Mouse (Mus musculus): ENCODE measurements around the gene Foxr1. TPM values are rescaled to one million over a fixed set of nuclear protein-coding genes. Genes with fewer than 3 reads are reported as not detected.
"Not testable (repeated sequence)": the region's sequence is repeated elsewhere in the genome, so short reads cannot be mapped to it uniquely, and the experiment has no call there.

Foxr1 gene
- polyA plus RNA-seq, 1 experiment from 2014 or later, result not detected

- H3K9me3 ChIP-seq, result no peaks in the 10 kb centered on the region
- no peak for ATAC-seq (ENCODE audit: low FRiP score)
- H3K27ac ChIP-seq, result no peak overlapping the region
- WGBS, result 57% methylated on average over 2 of the region's 2 CpGs
- H3K4me3 ChIP-seq, result no peak overlapping the region
- H3K36me3 ChIP-seq, result no peaks in the 10 kb centered on the region
- peaks cover 13% of the 10 kb centered on the region for H3K4me1 ChIP-seq (replicated peaks)
- no peaks in the 10 kb centered on the region for H3K27me3 ChIP-seq
- no peak overlapping the region for H3K9ac ChIP-seq
- H3K4me2 ChIP-seq, result no peak overlapping the region
Measured at GRCm38 (mm10) chr9:44468800-44469199, 27.9 kb upstream of the Foxr1 start.

GRCm38 (mm10) chr9:44468224-44468623 lies 27.3 kb upstream of the Foxr1 start:
- Histone ChIP-seq H3K4me3 (no peak overlapping the region), H3K4me1 (replicated peaks) (peaks cover 13% of the 10 kb centered on the region), H3K36me3 (no peaks in the 10 kb centered on the region), H3K27ac (no peak overlapping the region), H3K9ac (no peak overlapping the region), H3K4me2 (no peak overlapping the region), H3K9me3 (no peaks in the 10 kb centered on the region), H3K27me3 (no peaks in the 10 kb centered on the region)
- 65% methylated on average over 7 of the region's 7 CpGs for WGBS
- no peak for ATAC-seq (ENCODE audit: low FRiP score)

GRCm38 (mm10) chr9:44461950-44462349 lies 21.0 kb upstream of the Foxr1 start:
- no peak overlapping the region for H3K4me2 ChIP-seq
- WGBS, result 91% methylated on average over 5 of the region's 5 CpGs
- no peaks in the 10 kb centered on the region for H3K27me3 ChIP-seq
- no peak overlapping the region for H3K9ac ChIP-seq
- H3K36me3 ChIP-seq, result no peaks in the 10 kb centered on the region
- no peak overlapping the region for H3K4me3 ChIP-seq
- no peak overlapping the region for H3K27ac ChIP-seq
- H3K4me1 ChIP-seq (replicated peaks), result peaks cover 17% of the 10 kb centered on the region
- no peak for ATAC-seq (ENCODE audit: low FRiP score)
- no peaks in the 10 kb centered on the region for H3K9me3 ChIP-seq

GRCm38 (mm10) chr9:44457035-44457742 lies 16.3 kb upstream of the Foxr1 start:
- Histone ChIP-seq H3K27ac (peak overlapping the region; percentile 92), H3K27me3 (peaks cover 15% of the 10 kb centered on the region), H3K9me3 (no peaks in the 10 kb centered on the region), H3K4me1 (replicated peaks) (peaks cover 45% of the 10 kb centered on the region), H3K4me2 (peak overlapping the region; percentile 43), H3K36me3 (no peaks in the 10 kb centered on the region), H3K9ac (peak overlapping the region; percentile 56), H3K4me3 (peak overlapping the region; percentile 1; the same call in 1 of the 2 replicates)
- WGBS, result 3% methylated on average over 11 of the region's 11 CpGs
- peak; percentile 97 for ATAC-seq (ENCODE audit: low FRiP score)

DNA sequence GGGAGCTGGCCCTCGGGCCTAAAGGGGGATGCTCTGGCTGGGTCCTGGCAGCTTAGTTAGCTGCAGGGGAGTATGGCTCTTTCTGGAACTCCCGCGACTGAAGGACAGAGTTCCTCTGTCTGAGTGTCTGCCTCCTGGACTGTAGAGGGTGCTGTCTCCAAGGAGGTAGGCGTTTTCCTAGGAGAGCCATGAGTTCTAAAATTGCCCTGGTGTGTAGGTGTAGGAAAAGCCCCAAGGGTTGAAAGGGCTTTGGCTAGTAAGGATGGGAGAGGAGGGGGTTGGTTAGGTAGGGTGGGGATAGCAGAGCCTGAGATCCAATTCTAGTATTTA lies 13.9 kb upstream of the Foxr1 start, which contains the start of gene Upk2:
Gene Upk2, minus strand, starts transcription at position 86 of the 330 bp plus-strand sequence.
- H3K27me3 ChIP-seq, result peaks cover 15% of the 10 kb centered on the region

GRCm38 (mm10) chr9:44454132-44454890 lies 13.4 kb upstream of the Foxr1 start:
- H3K4me2 ChIP-seq, result no peak overlapping the region

More for the DNA sequence above, 13.9 kb upstream of the Foxr1 start, which contains the start of gene Upk2:
- Histone ChIP-seq H3K4me2 (no peak within 1 kb of the TSS), H3K27ac (no peak within 1 kb of the TSS; the same call in 1 of the 2 replicates), H3K36me3 (no peaks in the 10 kb centered on the region), H3K4me3 (no peak within 1 kb of the TSS), H3K4me1 (replicated peaks) (peaks cover 45% of the 10 kb centered on the region), H3K9ac (0 out of 2 replicates have a peak within 1 kb of the TSS, but pooled peaks have one; percentile 36), H3K9me3 (no peaks in the 10 kb centered on the region)
- WGBS, result 23% methylated on average over 4 of the region's 4 CpGs
- no peak for ATAC-seq (ENCODE audit: low FRiP score)

GRCm38 (mm10) chr9:44450387-44450786 lies 9.5 kb upstream of the Foxr1 start:
- no peaks in the 10 kb centered on the region for H3K36me3 ChIP-seq
- no peak overlapping the region for H3K4me2 ChIP-seq
- H3K4me3 ChIP-seq, result no peak overlapping the region
- no peaks in the 10 kb centered on the region for H3K9me3 ChIP-seq
- peaks cover 15% of the 10 kb centered on the region for H3K27me3 ChIP-seq
- no peak for ATAC-seq (ENCODE audit: low FRiP score)
- H3K27ac ChIP-seq, result no peak overlapping the region
- peaks cover 14% of the 10 kb centered on the region for H3K4me1 ChIP-seq (replicated peaks)
- no peak overlapping the region for H3K9ac ChIP-seq

More at GRCm38 (mm10) chr9:44454132-44454890, 13.4 kb upstream of the Foxr1 start:
- Histone ChIP-seq H3K9me3 (no peaks in the 10 kb centered on the region), H3K27me3 (peaks cover 15% of the 10 kb centered on the region), H3K4me1 (replicated peaks) (peaks cover 45% of the 10 kb centered on the region), H3K36me3 (no peaks in the 10 kb centered on the region), H3K4me3 (no peak overlapping the region), H3K9ac (0 out of 2 replicates have a peak overlapping the region, but pooled peaks have one; percentile 36), H3K27ac (no peak overlapping the region)
- peak; percentile 62 for ATAC-seq (ENCODE audit: low FRiP score)
- 7% methylated on average over 14 of the region's 14 CpGs for WGBS

DNA sequence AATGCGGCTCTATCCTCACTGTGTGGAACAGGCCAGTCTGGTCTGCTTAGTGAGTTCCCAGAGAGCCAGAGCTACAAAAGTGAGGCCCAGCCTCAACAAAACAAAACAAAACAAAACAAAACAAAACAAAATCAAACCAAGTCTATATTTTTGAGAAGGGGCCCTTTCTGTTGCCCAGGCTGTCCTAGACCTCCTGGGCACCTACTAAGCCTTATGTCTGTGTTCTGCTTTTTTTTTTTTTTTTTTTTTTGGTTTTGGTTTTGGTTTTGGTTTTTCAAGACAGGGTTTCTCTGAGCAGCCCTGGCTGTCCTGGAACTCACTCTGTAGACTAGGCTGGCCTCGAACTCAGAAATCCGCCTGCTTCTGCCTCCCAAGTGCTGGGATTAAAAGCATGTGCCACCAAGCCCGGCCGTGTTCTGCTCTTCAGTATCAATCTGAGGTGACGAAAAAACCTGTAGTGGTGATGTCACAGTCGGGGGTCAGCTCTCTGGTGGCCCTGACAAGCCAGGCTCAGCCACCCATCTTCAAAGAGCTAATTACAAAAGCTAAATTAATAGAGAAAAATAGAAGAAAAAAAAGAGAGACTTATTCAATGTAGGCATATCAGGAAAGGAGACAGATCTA lies 3.6 kb upstream of the Foxr1 start:
- 88% methylated on average over 7 of the region's 7 CpGs for WGBS
- H3K9ac ChIP-seq; H3K36me3 ChIP-seq; H3K9me3 ChIP-seq; H3K4me2 ChIP-seq; H3K27ac ChIP-seq; H3K4me1 ChIP-seq (replicated peaks); H3K4me3 ChIP-seq; H3K27me3 ChIP-seq; ATAC-seq (ENCODE audit: low FRiP score): not testable (repeated sequence)

DNA sequence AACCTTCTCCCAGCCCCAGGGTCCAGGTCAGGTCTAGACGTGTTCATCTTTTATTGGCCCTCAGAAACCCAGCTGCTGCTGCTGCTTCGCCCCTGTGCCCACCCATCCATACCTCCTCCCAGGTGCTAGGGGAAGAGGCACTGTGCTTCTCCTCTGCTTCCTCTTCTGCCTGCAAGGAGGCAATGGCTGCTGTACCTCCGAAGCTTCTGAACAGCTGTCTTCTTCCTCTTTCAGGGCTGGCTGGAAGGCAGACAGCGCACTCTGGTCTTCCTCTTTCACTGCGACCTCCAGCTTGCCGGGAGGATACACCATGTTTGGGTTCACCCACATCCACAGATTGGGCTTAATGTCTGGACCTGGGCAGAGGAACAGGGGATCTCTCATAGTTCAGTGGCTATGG lies 5.2 kb downstream of the Foxr1 start:
- WGBS, result 86% methylated on average over 6 of the region's 6 CpGs
- no peak for ATAC-seq (ENCODE audit: low FRiP score)
- H3K27ac ChIP-seq, result no peak overlapping the region
- no peak overlapping the region for H3K4me3 ChIP-seq
- H3K9ac ChIP-seq, result no peak overlapping the region
- no peaks in the 10 kb centered on the region for H3K36me3 ChIP-seq
- no peaks in the 10 kb centered on the region for H3K9me3 ChIP-seq
- H3K4me2 ChIP-seq, result no peak overlapping the region
- no peaks in the 10 kb centered on the region for H3K27me3 ChIP-seq
- H3K4me1 ChIP-seq (replicated peaks), result no peaks in the 10 kb centered on the region; the same call in 1 of the 2 replicates

DNA sequence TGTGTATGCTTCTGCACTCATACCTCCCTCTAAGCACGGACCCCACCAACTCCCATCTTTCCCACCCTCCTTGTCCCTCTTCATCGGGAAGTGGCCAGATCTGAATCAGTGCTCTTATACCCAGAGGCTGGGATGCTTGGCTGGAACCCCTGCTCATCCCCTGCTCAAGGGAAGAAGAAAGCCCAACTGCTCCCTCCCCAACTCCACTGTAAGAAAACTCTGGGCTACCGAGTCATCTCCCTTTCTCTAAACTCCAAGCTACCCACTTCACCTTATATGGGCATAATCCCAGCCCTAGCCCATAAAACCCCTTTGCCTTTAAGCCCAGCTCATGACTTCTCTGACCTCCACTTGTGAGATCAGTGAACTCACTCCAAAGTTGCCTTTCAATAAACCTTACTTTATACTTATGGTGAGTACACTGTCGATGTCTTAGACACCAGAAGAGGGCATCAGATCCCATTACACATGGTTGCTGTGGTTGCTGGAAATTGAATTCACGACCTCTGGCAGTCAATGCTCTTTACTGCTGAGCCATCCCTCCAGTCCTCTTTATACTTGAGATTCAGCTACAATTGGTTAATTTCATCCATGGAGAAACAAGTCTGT lies 8.3 kb downstream of the Foxr1 start:
- Histone ChIP-seq H3K9me3 (no peaks in the 10 kb centered on the region), H3K4me3 (no peak overlapping the region), H3K27ac (no peak overlapping the region), H3K4me1 (replicated peaks) (no peaks in the 10 kb centered on the region; the same call in 1 of the 2 replicates), H3K27me3 (no peaks in the 10 kb centered on the region), H3K4me2 (no peak overlapping the region), H3K36me3 (no peaks in the 10 kb centered on the region), H3K9ac (no peak overlapping the region)
- WGBS, result 64% methylated on average over 5 of the region's 5 CpGs
- no peak for ATAC-seq (ENCODE audit: low FRiP score)

DNA sequence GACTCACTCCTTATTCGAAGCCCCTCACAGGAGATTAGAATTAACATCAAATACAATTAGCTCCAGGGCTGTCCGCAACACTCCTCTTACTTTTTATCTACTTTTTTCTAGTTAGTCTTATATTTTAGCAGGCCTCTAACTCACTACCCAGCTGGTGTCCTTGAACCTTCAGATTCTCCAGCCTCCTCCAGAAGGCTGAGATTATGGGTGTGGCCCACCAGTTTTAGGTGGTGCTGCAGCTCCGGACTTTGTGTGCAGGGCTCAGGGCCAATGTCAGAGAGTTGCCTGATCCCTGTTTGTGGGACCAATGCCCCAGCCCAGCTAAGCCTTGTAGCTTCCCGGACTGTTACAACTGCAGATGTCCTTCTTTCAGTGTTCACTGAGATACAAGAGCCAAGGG lies 17.4 kb downstream of the Foxr1 start:
- 92% methylated on average over 4 of the region's 4 CpGs for WGBS
- Histone ChIP-seq H3K27me3 (no peaks in the 10 kb centered on the region; the same call in 1 of the 2 replicates), H3K4me2 (no peak overlapping the region), H3K27ac (no peak overlapping the region), H3K36me3 (no peaks in the 10 kb centered on the region), H3K9me3 (no peaks in the 10 kb centered on the region), H3K4me3 (no peak overlapping the region), H3K9ac (no peak overlapping the region), H3K4me1 (replicated peaks) (peaks cover 2% of the 10 kb centered on the region; the same call in 1 of the 2 replicates)
- no peak for ATAC-seq (ENCODE audit: low FRiP score)
